Mouse (Mus musculus) liver, adult 2 months (tissue): ENCODE data around the gene Ccdc34.

Experiments
- CTCF ChIP-seq: fragments of 200-500 bp; IDR thresholded peaks from 2 replicates; pipeline ENCODE4 v1.5.1; 2011; ENCODE audit warnings: low read depth, low read length, control low read depth
- POLR2A ChIP-seq: fragments of 200-500 bp; IDR thresholded peaks from 2 replicates; pipeline ENCODE4 v1.6.1; 2011; ENCODE audit warnings: low read length, control low read depth; ENCODE audit not compliant: insufficient read depth; ENCODE audit errors: extremely low read depth

DNA sequence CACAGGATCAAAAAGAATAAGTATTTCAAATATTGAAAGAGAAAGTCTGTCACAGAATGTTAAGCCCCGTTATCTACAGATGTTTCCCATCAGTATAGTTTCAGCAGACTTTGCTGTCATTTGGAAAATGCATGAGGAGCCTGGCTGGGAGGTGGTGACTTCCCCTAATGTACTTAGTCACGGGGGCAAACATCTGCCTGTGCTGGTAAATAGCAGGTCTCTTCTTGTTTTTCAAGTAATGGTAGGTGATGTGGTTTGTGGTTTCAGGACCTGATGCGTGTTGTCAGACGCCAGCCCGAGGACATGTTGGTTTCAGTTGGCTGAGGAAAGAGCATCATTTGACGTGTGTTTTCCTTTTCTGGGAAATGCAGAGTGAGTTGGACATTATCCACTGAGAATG, 62.9 kb downstream of the Ccdc34 start:
- TF ChIP-seq POLR2A (no peak), CTCF (no peak)
